ENCODE assay signal across 19 mouse cellular contexts in genomic region chr1:129005899-129006298, GRCm38 (mm10).
DNase-seq lines count a peak whose midpoint lies in the region; ATAC-seq and TF ChIP-seq lines count a peak whose summit lies in the region.
"Had no signal": no experiment of that assay in that cellular context is flagged by ENCODE, and none has a peak within 500 bp of the region (broad histone marks: within the 10 kb centered on the region; RNA-seq: fewer than 3 reads in every experiment).

No protein-coding gene starts in this region.

- peak; percentile 55 for ATAC-seq in forebrain, embryonic 15.5 days (replicated peaks)
- ATAC-seq in forebrain, embryonic 12.5 days (ENCODE audit: low FRiP score) = no peak
- peak; percentile 96 for ATAC-seq in hindbrain, embryonic 16.5 days
- ATAC-seq: intestine, postnatal 0 days had no signal

- H3K79me2 ChIP-seq in CH12.LX (replicated peaks; ENCODE audit: control insufficient read depth, extremely low read depth, insufficient read depth, poor library complexity, severe bottlenecking) = no peaks in the 10 kb centered on the region

- peak; percentile 81 to 84 for DNase-seq in cerebellum, postnatal 10 days
- no peak for DNase-seq in cerebellum, adult 11-12 months
- no peak for DNase-seq in CH12.LX (ENCODE audit: extremely low read depth)
- DNase-seq in yolk sac, embryonic 10.5 days (ENCODE audit: low spot score) = no peak
- no peak for DNase-seq in adrenal gland, adult 2 months
- DNase-seq: adrenal gland, adult 8-10 months; heart, postnatal 4 days; layer of hippocampus, adult 9-11 months; lung, postnatal 10 days; thymus, postnatal 25 days had no signal

- no peak for TF ChIP-seq POLR2A in CH12.LX (IDR thresholded peaks at IDR 0.05; ENCODE audit: low read depth, low read length)

- TF ChIP-seq RAD21 in CH12.LX (IDR thresholded peaks at IDR 0.05; ENCODE audit: low read depth, low read length) = peak; percentile 17

- no peak overlapping the region for H3K4me3 ChIP-seq in forebrain, embryonic 15.5 days
- no peak overlapping the region for H3K4me3 ChIP-seq in forebrain, embryonic 12.5 days (replicated peaks)
- no peak overlapping the region for H3K4me3 ChIP-seq in CH12.LX (replicated peaks in 1 of 3; ENCODE audit: low read depth in 2 of 3, low read length in 2 of 3, poor library complexity in 1 of 3)
- H3K4me3 ChIP-seq in hindbrain, embryonic 16.5 days (ENCODE audit: low read length) = no peak overlapping the region
- H3K4me3 ChIP-seq: embryonic facial prominence, embryonic 12.5 days; limb, embryonic 13.5 days; liver, embryonic 15.5 days; neural tube, embryonic 15.5 days had no signal

- no peak overlapping the region for H3K4me2 ChIP-seq in forebrain, embryonic 15.5 days (replicated peaks)
- no peak overlapping the region for H3K4me2 ChIP-seq in forebrain, embryonic 12.5 days
- H3K4me2 ChIP-seq in CH12.LX (ENCODE audit: insufficient read depth, low read depth, poor library complexity, severe bottlenecking) = no peak overlapping the region
- H3K4me2 ChIP-seq in hindbrain, embryonic 16.5 days (ENCODE audit: low read length) = no peak overlapping the region
- H3K4me2 ChIP-seq: embryonic facial prominence, embryonic 12.5 days; limb, embryonic 13.5 days; liver, embryonic 15.5 days; neural tube, embryonic 15.5 days had no signal

- TF ChIP-seq CTCF in CH12.LX (conservative IDR thresholded peaks at IDR 0.05 in 1 of 2, IDR thresholded peaks at IDR 0.05 in 1 of 2; ENCODE audit: low read depth in 2 of 2, low read length in 2 of 2) = peak in 1 of 2 experiments; percentile 27; a peak in 2 of 4 replicates

- H3K36me3 ChIP-seq in forebrain, embryonic 15.5 days = no peaks in the 10 kb centered on the region
- no peaks in the 10 kb centered on the region for H3K36me3 ChIP-seq in forebrain, embryonic 12.5 days (replicated peaks)
- no peaks in the 10 kb centered on the region for H3K36me3 ChIP-seq in CH12.LX (replicated peaks in 1 of 2; ENCODE audit: control insufficient read depth in 1 of 2, insufficient read depth in 1 of 2, low read length in 1 of 2)
- H3K36me3 ChIP-seq in hindbrain, embryonic 16.5 days (ENCODE audit: control insufficient read depth, insufficient read depth, low read length) = no peaks in the 10 kb centered on the region
- H3K36me3 ChIP-seq: embryonic facial prominence, embryonic 12.5 days; limb, embryonic 13.5 days; liver, embryonic 15.5 days; neural tube, embryonic 15.5 days had no signal

- dilution Hi-C loops in CH12.LX (cut with MboI; ENCODE audit: extremely low pct_ligation_motif_present, extremely low pct_unique_long_range_greater_than_20kb, low sequenced_read_pairs) = no loop called here

- H3K9ac ChIP-seq in forebrain, embryonic 15.5 days (replicated peaks) = no peak overlapping the region
- H3K9ac ChIP-seq in forebrain, embryonic 12.5 days = no peak overlapping the region
- no peak overlapping the region for H3K9ac ChIP-seq in CH12.LX (ENCODE audit: insufficient read depth, low read depth)
- H3K9ac ChIP-seq in hindbrain, embryonic 16.5 days (ENCODE audit: low read depth, low read length) = no peak overlapping the region
- H3K9ac ChIP-seq: embryonic facial prominence, embryonic 12.5 days; limb, embryonic 13.5 days; liver, embryonic 15.5 days; neural tube, embryonic 15.5 days had no signal

- TF ChIP-seq EP300 in CH12.LX (IDR thresholded peaks at IDR 0.05; ENCODE audit: low read length) = no peak

- H3K4me1 ChIP-seq in forebrain, embryonic 15.5 days = no peaks in the 10 kb centered on the region
- H3K4me1 ChIP-seq in forebrain, embryonic 12.5 days = no peaks in the 10 kb centered on the region
- H3K4me1 ChIP-seq in CH12.LX (ENCODE audit: control insufficient read depth in 1 of 2, insufficient read depth in 2 of 2) = peaks cover 0 to 2% of the 10 kb centered on the region in 2 experiments; a peak in 1 of 4 replicates
- H3K4me1 ChIP-seq in hindbrain, embryonic 16.5 days (ENCODE audit: control insufficient read depth, insufficient read depth, low read depth, low read length) = no peaks in the 10 kb centered on the region
- H3K4me1 ChIP-seq: embryonic facial prominence, embryonic 12.5 days; limb, embryonic 13.5 days; liver, embryonic 15.5 days; neural tube, embryonic 15.5 days had no signal

- no peaks in the 10 kb centered on the region for H3K9me3 ChIP-seq in forebrain, embryonic 15.5 days
- H3K9me3 ChIP-seq in forebrain, embryonic 12.5 days = no peaks in the 10 kb centered on the region
- H3K9me3 ChIP-seq in CH12.LX (replicated peaks; ENCODE audit: low read length) = no peaks in the 10 kb centered on the region
- H3K9me3 ChIP-seq in hindbrain, embryonic 16.5 days (ENCODE audit: control insufficient read depth, low read length) = no peaks in the 10 kb centered on the region
- H3K9me3 ChIP-seq: embryonic facial prominence, embryonic 12.5 days; limb, embryonic 13.5 days; neural tube, embryonic 15.5 days had no signal

- WGBS in forebrain, embryonic 15.5 days = 46% methylated on average over 1 of the region's 1 CpGs
- 64% methylated on average over 1 of the region's 1 CpGs for WGBS in forebrain, embryonic 12.5 days
- 52% methylated on average over 1 of the region's 1 CpGs for WGBS in hindbrain, embryonic 16.5 days

- no peaks in the 10 kb centered on the region for H3K27me3 ChIP-seq in forebrain, embryonic 15.5 days
- H3K27me3 ChIP-seq in forebrain, embryonic 12.5 days = no peaks in the 10 kb centered on the region
- no peaks in the 10 kb centered on the region for H3K27me3 ChIP-seq in CH12.LX (replicated peaks)
- H3K27me3 ChIP-seq in hindbrain, embryonic 16.5 days (replicated peaks; ENCODE audit: control insufficient read depth, insufficient read depth, low read length) = no peaks in the 10 kb centered on the region
- H3K27me3 ChIP-seq: embryonic facial prominence, embryonic 12.5 days; limb, embryonic 13.5 days; liver, embryonic 15.5 days; neural tube, embryonic 15.5 days had no signal

- H3K27ac ChIP-seq in forebrain, embryonic 15.5 days (replicated peaks) = no peak overlapping the region
- no peak overlapping the region for H3K27ac ChIP-seq in forebrain, embryonic 12.5 days
- H3K27ac ChIP-seq in CH12.LX (ENCODE audit: insufficient read depth, low read depth) = no peak overlapping the region
- no peak overlapping the region for H3K27ac ChIP-seq in hindbrain, embryonic 16.5 days (ENCODE audit: low read depth, low read length)
- H3K27ac ChIP-seq: embryonic facial prominence, embryonic 12.5 days; kidney, postnatal 0 days; limb, embryonic 13.5 days; liver, embryonic 15.5 days; neural tube, embryonic 15.5 days had no signal

- in situ Hi-C loops in CH12.LX (cut with MboI; ENCODE audit: low pct_ligation_motif_present, low pct_unique_long_range_greater_than_20kb, low sequenced_read_pairs) = loop anchor here (25.0 kb wide), 1 partner anchor 144 kb away; no protein-coding TSS in a partner anchor

TF ChIP-seq in CH12.LX, 34 proteins besides CTCF, POLR2A, EP300 and RAD21:
- TF ChIP-seq ZNF384 (IDR thresholded peaks at IDR 0.05; ENCODE audit: low read depth, low read length) = no peak
- TF ChIP-seq NRF1 (IDR thresholded peaks at IDR 0.05; ENCODE audit: low read depth, low read length) = no peak

Comparison
In these comparisons a context has a peak if more than half of its experiments do, and no peak if none do; other contexts are left out.
1. DNase-seq: peak in cerebellum, postnatal 10 days (2 of 2); none in cerebellum, adult 11-12 months (single experiment), CH12.LX (single experiment), yolk sac, embryonic 10.5 days (single experiment) and adrenal gland, adult 2 months (single experiment).